Mouse (Mus musculus) CD8-positive naive resting alpha-beta T cell, adult 2 months (primary cell): ENCODE measurements around the gene Banf2.

Source experiments
- DNase-seq, 2 experiments: peaks; one replicate each; pipeline ENCODE4 v3.0.0; 2022; ENCODE audit warnings: low read depth in 2 of 2, low spot score in 2 of 2

Gene Banf2

GRCm38 (mm10) chr2:144094721-144095120 lies 61.9 kb downstream of the Banf2 start:
- no peak for DNase-seq

- DNase-seq = no peak
These were observed 68.7 kb downstream of the Banf2 start for GRCm38 (mm10) chr2:144101463-144101961.

- DNase-seq = no peak
These were observed 74.5 kb downstream of the Banf2 start for GRCm38 (mm10) chr2:144107374-144107773.

- no peak for DNase-seq
These were observed 75.0 kb downstream of the Banf2 start for GRCm38 (mm10) chr2:144107810-144108209.

- DNase-seq = no peak
These were observed 75.5 kb downstream of the Banf2 start for GRCm38 (mm10) chr2:144108376-144108775.

GRCm38 (mm10) chr2:144111966-144112365 lies 79.1 kb downstream of the Banf2 start:
- no peak for DNase-seq

- no peak for DNase-seq
These were observed 79.8 kb downstream of the Banf2 start for GRCm38 (mm10) chr2:144112666-144113065.

- DNase-seq = no peak
These were observed 85.2 kb downstream of the Banf2 start for GRCm38 (mm10) chr2:144118061-144118460.

- no peak for DNase-seq
These were observed 87.4 kb downstream of the Banf2 start for GRCm38 (mm10) chr2:144120186-144120823.

- no peak for DNase-seq
These were observed 89.2 kb downstream of the Banf2 start for GRCm38 (mm10) chr2:144122068-144122467.
